Mouse (Mus musculus): ENCODE results near the gene Gm29609.

Gm29609 gene

DNA sequence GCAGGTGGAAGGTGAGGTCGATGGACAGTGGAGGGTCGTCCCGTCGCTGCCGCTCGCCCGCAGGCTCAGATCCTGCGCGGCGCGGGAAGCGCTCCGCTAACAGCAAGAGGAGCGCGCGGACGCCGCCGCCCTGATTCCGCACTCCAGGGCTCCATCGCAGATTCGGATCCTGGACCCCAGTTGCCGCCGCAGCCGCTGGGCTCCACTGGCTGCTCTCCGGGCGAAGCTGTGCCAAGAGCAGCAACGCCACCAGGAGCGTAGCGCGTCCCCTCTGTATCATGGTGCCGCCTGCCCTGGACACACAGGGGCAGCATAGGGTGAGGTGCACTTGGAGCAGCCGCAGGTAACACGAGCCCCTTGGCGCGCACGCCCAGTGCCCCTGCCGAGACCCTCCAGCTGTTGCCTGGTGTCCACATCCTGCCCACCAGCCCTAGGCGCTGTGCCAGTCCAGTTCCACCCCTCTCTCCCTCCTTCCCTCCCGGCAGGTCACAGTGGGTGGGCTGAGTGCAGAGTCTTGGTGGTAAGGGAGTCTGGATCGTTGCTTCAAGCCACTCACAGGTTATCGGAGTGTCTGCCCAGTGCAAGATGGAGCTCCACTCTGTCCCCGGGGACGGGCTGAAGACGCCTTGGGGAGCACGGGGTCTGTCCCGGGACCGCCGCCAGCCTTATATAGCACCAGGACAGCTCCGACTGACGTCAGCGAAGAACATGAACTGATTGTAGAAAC, 41.3 kb downstream of the Gm29609 start, which contains the start of gene Ucn:
TSS of gene Ucn (minus strand) at position 589 of the 727 bp plus-strand sequence.
- DNase-seq: no peak

DNA sequence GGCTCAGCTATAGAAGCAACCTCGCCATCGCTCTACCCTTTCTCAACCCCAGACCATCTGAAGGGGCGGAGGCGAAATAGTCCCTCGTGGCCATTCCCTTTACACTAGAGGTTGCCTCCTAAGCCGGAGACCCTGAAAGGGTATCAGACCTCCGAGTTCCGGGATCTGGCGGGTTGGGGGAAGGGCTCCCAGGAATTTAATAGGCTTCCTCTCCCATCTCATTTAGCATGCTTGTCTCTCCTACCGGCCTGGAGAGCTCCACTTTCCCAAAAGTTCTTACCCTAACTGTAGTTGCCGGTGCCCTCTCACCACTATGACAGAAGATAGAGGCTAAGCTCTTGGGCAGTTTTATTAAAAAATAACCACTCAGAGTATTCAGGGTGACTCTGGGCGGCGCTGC, 42.1 kb downstream of the Gm29609 start:
- DNase-seq: no peak

DNA sequence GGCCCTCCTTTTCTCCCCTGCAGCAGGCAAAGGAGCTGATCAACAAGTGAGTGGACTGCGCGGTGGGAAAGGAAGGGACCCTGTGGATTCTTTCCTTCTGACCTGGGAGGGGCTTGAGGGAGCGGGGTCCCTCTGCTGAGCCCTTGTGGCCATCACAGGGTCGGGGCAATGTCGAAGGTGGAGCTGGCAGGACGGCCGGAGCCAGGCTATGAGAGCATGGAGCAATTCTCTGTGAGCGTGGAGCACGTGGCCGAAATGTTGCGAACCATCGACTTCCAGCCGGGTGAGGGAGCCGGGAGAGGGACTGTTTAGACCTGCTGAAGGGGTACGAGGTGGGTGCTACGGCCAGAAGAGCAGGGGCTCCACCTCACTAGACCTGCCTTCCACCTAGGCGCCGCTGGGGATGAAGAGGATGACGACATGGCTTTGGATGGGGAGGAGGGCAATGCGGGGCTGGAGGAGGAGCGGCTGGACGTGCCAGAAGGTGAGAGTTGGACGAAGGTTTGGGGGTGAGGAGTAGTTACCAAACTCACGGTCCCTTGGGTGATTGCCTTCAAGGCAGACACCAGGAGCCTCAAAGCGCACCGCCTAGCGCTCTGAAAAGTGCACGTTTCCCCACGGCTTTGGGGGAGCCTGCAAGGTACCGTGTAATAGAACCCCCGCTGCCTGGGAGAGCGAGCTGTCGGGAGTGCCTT, 42.8 kb downstream of the Gm29609 start:
- DNase-seq: no peak

DNA sequence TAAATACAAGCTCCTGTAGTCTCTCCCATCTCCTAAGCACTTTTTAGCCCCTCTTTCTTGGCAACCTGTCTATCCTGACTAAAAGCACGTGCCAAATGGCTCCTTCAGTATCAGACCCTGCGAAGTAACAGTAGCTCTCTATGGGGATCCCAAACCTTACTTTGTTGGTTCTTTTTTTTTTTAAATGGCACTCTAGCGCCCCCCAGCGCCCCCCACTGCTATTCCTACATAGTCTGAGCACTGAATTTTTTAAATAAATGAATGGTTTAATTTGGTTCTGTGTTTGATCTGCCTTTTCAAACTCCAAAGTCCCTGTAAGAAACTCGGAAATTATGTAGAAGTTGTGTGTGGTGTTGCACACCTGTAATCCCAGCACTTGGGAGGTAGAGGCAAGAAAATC, 53.7 kb downstream of the Gm29609 start:
- DNase-seq: peak; percentile 25

DNA sequence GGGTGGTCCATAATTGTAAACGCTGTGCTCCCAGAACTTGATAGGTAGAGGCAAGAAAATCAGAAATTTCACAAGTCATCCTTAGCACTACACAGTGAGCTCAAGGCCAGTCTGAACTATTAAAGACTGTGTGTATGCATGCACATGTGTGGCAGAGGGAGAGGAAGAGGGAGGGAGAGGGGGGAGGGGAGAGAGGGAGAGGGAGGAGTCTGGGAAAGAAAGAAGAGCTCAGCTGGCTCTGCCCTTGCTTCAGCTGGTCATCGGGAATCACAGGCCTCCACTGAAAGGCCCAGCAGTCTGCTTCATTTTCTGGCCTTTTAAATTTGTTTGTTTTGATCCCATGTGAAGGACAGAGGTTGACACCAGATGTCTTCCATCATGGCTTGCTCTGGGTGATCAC, 56.2 kb downstream of the Gm29609 start:
- no peak for DNase-seq

DNA sequence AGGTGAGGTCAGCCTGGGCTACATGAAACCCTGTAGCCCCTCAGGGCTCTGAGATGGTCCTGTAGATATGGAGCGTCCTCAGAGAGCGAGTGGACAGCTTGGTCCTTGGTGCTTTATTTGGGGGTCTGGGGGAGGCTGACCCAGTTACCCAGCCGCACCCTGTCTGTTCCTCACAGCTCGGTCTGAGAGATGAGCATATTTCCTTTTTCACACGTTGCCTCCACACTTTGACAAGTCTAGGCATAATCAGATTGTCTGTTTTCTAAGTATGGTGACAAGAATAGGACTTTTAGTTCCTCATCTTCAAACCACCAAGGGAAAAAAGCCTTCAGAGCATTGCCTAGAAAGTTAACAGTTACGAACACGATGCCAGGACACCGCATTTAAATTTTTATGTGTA, 58.6 kb downstream of the Gm29609 start:
- no peak for DNase-seq

DNA sequence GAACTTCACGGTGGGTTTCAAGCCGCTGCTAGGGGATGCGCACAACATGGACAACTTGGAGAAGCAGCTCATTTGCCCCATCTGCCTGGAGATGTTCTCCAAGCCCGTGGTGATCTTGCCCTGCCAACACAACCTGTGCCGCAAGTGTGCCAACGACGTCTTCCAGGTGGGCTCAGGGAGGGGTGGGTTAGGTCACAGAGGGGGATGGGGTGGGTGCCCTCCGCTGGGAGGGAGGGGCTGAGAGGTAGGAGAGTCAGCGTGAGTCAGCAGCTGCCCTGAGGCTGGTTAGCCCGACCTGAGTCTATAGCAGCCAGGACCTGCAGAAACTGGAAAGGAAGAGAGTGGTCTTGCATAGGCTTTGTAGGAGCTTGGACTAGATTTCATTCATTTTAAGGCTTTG, 62.8 kb downstream of the Gm29609 start:
- no peak for DNase-seq

DNA sequence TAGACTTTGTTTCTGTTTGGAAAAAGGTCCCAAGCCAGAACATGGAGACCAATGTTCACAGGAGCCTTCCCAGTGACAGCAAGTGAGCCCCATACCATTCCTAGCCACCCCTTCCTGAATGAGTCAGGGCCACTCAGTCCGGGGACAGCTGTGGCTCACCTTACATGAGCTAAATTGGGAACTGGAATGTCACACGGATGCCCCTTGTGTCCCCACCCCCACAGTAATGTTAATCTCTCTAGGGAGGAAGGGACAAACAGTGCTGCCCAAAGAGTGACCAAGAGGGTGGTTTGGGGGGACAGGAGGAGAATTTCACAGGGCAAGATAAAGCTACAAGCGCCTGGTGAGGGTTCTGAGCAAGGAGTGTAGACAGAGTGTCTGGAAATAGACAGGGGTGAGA, 63.4 kb downstream of the Gm29609 start, which contains the start of gene Trim54:
TSS of gene Trim54 (plus strand) at position 359 of the 400 bp plus-strand sequence.
- no peak for DNase-seq

DNA sequence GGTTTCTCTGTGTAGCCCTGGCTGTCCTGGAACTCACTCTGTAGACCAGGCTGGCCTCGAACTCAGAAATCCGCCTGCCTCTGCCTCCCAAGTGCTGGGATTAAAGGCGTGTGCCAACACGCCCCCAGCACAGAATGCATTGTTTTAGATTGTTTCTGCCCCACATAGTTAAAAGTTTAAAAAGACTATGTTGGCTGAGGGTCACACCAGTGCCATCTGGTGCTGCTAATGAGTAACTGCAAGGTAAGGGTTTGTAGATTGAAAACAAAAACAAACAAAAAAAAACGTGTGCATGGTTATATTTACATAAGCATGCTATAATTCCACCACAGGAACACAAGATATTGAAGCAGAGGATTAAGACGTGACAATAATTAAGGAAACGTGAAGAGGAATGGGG, 68.9 kb downstream of the Gm29609 start:
- no peak for DNase-seq

DNA sequence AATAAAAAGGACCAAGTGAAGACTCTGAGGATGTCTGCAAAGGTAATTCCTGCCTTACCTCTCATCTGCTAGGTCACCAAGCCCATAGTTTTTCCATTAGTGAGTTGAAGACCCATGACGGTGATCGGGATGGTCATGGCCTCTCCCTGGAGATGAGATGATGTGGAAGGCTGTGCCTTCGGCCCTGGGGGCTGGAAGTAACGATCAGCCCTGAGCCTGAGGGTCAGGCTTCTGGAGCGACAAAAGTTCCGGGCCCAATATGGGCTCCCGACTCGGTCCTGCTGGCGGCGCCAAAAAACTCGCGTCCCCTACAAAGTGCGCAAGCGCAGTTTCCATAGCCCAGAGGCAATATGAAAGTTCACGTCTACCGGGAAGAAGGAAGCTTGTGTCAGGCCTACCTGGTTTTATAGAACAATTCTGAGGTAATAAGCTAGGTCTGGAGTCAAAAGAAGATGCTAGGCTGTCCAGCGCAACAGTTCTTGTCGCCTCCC, 71.7 kb downstream of the Gm29609 start, which contains the start of gene Slc30a3:
TSS of gene Slc30a3 (minus strand) at position 238 of the 491 bp plus-strand sequence.
- no peak for DNase-seq

DNA sequence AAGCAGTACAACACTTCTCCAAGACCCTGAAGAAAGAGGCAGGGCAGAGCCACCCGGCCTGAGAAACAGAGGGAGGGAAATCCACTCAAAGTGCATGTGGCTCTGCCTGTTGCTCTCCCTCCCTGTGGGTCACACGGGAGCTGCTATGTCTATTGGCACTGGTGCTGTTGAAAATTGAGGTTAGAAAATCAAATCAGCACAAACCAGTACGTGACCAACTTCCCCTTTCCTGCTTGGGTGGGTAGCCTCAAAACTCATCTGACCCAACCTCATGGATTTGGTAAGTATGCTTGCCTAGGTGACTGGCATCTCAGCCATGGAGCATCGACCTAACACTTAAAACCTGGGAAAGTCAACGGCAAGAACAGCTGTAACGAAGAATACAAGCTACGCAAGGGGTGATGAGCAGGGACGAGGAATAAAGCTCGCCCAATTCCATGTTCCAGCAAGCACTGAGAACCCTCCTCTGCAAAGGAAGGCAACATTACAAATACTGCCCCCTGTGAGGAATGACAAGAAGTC, 73.8 kb downstream of the Gm29609 start, which contains the start of gene Dnajc5g:
TSS of gene Dnajc5g (plus strand) at position 472 of the 522 bp plus-strand sequence.
- no peak for DNase-seq

DNA sequence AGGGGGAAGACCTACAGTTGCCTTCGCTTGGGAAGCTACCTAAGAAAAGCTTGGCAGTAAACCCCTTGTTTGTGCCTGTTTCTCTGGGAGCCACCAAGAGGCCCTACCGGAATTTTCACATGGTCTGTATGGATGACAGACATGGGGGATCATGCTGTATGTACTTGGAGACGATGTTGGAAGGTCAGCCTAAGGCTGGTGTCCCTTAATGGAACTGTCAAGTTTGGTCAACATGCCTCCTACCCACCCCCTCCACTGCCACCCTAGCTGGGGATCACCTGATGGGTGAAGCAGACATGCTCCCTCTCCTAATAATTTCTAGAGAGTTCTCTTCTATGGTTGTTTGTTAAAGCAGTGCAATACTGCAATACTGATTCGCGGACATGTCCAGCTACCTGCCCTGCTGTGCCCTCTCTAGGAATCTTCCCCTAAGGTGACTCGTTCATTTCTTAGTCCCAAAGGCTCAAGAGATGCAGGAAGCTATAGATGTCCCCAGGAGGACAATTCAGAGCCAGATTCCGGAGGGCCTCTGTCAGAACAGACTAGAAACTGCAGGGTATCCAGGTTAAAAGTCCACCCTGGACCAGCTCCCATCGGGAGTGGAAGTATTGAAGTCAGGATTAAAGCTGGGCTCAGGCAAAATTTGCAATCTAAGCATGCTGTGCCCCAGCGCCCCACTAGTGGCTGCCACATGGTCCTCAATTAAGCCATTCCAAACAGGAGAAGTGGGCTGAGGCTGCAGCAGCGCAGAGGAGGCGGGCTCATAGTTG, 83.8 kb downstream of the Gm29609 start:
- DNase-seq: no peak

DNA sequence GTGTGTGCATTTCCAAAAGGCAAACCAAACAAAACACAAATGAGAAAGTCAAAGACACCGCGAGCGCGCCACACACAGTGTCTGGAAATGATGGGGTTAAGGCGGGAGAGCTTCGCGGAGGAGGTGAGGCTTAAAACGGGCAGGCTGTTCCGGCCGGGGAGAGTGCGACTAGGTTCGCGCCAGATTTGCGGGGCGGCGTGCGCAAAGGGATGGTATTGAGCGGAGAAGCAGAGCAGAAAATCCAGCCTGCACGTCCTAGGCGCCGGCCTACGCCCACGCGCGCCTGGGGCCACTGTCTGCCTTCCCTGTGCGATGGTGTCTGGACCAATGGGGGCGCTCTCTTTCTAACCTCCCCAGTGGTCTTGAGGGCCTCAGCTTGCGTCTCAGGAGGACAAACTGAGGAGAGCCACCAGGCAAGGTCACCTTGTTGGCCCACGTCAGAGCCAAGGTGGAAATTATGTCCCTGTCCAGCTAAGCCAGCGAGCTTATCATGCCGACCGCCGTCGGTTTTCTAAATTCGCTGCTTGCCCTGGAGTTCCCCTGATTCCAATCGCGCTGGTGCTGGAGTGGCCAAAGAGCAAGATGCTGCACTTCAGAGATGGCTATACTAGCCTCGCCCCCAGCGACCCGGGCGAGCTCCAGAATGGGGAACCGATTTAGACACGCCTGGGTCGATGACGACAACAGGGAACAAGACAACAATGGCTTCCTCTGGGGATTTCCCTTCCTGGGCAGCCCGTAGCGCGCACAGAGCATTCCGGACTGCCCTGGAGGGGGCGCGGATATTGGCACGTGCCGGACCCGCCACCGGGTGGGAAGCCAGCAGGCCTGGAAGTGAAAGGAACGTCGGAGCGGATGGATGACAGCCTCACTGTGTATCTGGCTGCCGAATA, 84.7 kb downstream of the Gm29609 start:
- peak; percentile 61 for DNase-seq
